Mouse (Mus musculus) ovary, postnatal 10 days (tissue): ENCODE measurements around the gene Mymx.
"Not testable (repeated sequence)": the region's sequence is repeated elsewhere in the genome, so short reads cannot be mapped to it uniquely, and the experiment has no call there.

Source experiments
- DNase-seq: peaks from one replicate; pipeline ENCODE4 v3.0.0; 2022; ENCODE audit warnings: low spot score

Mymx gene

DNA sequence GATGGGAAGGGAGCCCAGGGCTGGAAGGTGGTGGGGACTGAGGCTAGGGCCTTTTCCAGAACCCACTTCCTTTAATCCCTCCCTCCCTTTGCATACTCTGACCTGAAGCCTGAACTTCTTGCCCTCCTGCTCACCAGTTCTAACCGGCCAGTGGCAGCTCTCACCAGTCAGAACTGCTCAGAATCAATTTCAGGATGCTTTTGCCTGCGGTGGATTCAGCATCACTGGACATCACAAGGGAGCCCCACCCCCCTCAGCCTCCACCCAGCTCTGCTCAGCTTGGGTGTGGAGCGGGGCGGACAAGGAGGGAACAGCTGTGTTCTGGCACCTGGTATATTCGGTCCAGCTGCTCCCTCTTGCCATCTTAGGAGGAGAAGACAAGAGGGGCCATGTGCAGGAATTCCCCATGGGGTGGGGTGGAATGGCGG is at the start of gene Mymx:
Gene Mymx (minus strand): TSS at position 226 of the 428 bp plus-strand sequence.
- no peak for DNase-seq

DNA sequence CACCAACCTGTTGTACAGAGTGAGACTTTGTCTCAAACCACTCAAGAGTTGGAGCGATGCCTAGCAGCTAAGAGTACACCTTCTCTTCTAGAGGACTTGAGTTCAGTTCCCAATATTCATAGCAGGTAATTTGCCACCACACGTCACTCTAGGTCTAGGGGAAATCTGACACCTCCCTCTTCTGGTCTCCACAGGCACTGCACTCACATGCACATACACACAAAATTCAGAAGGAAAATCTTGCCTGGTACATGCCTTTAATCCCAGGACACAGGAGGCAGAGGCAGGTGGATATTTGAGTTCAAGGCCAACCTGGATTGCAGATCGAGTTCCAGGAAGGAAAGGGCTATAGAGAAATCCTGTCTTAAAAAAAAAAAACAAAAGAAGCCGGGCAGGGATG is 42.3 kb upstream of the Mymx start:
- DNase-seq, result no peak

DNA sequence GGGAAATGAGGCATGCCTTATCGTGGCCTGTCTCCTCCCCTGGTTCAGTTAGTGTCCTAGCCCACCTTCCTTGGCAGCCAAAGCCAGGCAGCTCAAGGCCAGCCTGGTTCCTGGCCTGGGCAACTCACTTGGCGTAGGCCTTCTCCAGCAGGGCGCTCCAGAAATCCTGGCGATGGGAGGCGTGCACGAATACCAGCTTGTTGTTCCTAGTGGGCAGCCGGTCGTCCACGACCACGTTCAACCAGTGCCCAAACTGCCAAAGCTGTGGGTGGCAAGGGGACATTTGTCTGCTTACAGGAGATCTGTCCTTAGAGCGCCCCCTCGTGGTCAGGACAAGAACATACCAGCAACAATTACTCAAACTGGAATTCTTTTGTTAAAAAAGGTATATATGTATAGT is 40.8 kb upstream of the Mymx start:
- no peak for DNase-seq

DNA sequence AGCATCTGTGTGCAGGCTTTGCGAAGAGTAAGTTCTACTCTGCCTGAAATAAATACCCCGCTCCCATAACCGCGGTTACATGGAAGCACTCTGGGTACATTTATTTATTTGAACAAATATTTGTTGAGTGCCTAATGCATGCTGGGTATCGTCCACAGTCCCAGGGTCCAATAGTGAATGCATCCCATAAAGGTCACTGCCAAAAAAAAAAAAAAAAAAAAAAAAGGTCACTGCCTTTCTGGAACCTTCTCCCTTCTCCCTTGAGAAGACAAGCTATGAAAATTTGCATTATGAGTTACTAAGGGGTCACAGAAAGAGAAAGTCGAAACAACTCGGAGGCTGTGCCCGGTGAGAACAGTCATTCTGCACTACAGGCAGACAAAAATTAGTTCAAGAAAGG is 40.1 kb upstream of the Mymx start:
- no peak for DNase-seq

DNA sequence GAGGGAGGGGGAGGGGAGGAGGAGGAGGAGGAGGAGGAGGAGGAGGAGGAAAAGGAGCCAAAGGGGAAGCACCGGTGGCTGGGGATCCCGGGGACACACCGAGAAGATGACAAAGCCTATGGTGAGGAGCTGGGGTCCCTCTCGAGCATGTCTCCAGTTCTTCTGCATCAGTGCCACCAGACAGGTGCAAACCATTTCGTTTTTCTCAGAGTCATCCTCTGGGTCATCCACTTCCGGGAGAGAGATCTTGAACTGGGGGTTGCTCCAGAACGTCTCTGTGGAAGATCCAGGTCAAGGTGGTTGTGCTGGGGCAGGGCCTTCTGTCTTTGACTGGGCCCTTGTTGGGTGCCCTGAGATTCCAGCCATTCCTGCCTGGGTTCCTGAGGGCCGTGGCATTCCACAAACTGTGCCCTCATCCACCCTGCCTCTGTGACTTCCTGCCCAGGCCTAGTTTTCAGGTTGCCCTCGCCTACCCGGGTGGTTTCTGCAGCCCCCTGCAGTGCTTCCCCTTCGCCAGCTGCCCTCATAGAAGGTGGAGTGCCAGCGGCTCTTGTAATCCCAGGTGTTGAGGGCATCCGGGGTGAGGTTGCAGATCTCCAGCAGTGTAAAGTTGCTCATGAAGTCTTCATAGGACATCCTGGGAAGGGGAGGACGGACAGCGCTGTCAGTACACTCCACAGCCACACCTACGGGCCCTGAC is 36.8 kb upstream of the Mymx start:
- DNase-seq, result no peak

DNA sequence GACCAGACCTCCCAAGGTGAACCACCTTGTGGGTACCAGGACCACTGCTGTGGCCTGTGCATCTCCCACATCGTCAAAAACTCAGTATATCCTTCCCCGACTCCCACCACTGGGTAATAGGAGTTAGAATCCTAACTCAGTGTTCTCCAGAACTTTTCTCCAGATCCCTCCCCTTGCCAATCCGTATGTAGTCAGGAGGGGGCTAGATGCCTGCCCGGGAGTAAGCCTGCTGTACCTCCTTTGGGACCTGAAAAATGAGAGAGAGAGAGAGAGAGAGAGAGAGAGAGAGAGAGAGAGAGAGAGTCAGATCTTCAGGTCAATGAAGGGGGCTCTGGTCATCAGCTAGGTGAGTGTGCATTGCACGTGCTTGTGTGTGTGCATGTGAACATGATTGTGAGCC is 32.1 kb upstream of the Mymx start:
- no peak for DNase-seq

DNA sequence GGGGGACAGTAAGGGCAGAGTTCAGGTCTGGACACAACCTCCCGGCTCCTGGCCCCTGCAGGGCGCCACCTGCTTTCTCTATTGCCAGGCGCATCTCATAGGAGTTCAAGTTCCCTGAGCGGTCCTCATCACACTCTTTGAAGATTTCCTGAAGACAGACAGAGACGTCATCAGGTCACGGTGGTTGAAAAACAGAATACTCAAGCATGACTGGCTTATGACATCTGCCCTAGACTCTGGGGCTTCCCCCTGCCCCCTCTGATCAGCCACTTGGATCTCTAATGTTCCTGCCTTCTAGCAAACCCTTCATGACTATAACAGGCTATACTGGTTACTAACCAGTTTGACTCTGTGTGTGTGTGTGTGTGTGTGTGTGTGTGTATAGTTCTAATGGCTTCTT is 30.0 kb upstream of the Mymx start:
- DNase-seq, result no peak

DNA sequence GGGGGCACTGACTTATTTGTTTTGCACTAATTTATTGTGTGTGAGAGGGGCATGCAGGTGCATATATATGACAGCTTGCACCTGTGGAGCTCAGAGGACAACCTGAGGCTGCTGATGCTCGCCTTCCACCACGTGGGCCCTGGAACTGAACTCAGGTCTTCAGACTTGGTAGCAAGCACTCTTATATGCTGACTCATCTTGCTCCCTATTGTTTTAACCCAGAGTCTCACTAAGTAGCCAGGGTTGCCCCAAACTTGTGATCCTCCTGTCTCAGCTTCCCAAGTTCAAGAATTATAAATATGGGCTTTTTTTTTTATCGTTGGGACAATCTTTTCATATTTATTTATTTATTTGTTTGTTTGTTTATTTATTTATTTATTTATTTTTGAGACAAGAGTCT is 29.1 kb upstream of the Mymx start:
- DNase-seq, result no peak

DNA sequence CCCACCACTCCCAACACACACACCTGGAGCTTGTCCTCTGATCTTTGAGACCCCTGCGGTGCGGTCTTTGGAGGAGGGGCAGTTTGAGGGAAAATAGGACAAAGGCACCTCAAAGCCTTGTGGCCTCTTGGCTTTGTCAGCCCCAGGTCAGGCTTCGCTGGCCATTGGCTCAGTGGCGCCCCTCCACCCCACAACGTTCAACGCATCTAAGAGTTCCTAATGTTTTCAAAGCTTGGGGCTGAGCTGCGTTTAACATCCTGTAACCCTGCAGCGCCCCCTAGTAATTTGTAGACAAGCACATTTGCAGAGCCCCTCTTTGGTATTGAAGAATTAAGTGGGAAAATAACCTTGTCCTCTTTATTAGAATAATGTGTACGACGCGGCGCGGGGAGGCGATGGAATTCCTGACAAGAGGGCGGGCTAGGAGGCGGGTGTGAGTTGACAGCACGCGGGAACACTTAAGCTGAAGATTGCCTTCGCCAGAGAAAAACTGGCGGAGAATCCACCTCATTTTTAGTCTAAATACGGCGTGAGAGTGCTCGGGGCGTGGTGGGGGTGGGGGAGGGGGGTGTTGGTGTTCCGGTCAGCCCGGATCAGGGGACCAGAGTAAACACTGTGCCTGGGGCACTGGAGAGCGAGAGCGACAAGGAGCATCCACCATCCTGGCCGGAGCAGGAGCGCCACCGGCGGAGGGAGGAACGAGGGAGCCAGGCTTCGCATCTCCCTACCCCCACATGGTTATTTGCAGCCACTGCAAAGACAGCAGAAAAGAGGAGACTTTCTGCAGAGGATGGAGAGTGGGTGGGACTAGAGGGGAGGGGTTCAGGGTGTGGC is 28.2 kb upstream of the Mymx start:
- peak; percentile 29 for DNase-seq

DNA sequence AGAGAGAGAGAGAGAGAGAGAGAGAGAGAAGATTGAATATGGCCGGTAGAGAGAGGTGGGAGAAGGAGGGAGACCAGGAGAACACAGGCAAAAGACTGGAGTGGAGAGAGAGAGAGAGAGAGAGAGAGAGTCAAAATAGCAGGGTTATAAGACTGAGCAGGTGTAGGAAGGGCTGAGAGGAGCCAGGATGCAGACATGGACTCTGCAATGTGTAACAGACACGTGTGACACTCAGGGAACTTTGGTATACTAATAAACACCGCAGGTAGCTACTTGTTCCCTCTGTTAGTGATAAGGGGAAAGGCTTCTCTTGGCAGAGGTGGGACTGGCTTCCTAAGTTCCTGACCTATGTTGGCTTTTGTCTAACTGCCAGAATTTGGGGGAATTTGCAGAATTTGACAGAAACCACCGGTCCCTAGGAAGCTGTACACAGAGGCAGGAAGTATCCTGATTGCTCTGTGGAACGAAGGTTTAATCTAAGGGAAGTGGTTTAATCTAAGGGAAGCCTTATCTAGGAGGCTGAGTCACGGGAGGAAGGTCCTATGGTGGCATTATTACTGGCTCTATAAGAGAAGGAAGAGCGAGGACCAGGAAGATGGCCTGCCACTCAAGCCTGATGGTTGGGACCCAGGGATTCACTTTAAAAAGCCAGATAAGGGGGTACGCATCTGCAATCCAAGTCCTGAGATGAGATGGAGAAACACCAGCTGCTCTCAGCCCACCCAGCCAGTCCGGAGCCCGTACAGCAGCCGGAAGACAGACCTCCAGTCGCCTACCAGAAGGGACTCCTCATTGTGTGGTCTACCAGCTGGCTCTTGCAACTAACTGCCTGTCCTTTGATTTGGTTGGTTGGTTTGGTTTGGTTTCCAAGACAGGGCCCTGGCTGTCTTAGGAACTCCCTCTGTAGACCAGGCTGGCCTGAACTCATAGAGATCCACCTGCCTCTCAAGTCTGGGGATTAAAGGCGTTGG is 27.3 kb upstream of the Mymx start:
- DNase-seq, result no peak

DNA sequence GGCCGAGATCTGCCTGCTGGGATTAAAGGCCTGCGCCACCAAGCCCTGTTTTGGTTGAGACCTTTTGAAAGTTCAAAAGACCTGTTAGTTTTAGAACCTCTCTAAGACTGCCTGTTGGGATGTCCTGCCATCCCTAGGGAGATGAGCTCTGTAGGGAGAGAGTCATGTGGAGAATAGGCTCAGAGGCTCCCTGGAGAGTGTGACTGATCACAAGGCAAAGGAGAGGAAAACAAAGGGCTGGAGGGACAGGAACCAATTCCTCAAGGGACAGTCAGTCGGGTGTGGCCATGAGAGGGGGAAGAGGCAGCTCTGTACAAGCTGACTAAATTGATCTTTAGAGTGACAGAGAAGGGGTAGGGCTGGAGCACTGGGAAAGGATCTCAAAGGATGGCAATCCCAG is 26.3 kb upstream of the Mymx start:
- no peak for DNase-seq

DNA sequence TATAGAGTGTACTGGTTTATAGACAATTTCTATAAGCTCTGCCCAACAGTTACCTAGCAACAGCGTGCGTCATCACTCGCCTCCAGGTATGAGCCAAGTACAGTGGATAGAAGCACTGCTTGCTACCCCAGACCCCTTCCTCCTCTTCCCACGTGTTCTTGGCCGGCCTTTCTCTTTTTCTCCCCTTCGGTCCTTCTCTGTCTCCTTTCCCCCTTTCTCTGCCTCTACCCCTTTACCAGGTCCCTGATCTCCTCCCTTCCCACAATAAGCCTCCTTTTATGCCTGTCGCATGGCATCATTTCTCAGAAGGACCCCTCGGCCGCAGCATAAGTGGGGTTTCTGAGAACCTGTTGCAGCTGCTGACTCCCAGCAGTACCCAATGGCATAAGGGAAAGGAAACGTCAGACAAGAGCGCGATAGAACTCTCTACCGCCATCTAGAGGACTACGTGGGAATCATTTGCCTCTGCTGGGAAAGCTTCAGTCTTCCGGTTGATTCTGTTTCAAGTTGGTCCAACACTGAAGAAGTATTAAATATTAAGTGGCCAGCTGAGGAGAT is 24.8 kb upstream of the Mymx start:
- no peak for DNase-seq

DNA sequence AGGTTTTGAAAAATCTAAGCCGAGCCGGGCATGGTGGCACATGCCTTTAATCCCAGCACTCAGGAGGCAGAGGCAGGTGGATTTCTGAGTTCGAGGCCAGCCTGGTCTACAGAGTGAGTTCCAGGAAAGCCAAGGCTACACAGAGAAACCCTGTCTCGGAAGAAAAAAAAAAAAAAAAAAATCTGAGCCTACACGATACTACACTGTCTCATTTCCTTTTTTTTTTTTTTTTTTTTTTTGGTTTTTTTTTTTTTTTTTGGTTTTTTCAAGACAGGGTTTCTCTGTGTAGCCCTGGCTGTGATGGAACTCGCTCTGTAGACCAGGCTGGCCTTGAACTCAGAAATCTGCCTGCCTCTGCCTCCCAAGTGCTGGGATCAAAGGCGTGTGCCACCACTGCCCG is 21.5 kb upstream of the Mymx start:
- not testable (repeated sequence) for DNase-seq

DNA sequence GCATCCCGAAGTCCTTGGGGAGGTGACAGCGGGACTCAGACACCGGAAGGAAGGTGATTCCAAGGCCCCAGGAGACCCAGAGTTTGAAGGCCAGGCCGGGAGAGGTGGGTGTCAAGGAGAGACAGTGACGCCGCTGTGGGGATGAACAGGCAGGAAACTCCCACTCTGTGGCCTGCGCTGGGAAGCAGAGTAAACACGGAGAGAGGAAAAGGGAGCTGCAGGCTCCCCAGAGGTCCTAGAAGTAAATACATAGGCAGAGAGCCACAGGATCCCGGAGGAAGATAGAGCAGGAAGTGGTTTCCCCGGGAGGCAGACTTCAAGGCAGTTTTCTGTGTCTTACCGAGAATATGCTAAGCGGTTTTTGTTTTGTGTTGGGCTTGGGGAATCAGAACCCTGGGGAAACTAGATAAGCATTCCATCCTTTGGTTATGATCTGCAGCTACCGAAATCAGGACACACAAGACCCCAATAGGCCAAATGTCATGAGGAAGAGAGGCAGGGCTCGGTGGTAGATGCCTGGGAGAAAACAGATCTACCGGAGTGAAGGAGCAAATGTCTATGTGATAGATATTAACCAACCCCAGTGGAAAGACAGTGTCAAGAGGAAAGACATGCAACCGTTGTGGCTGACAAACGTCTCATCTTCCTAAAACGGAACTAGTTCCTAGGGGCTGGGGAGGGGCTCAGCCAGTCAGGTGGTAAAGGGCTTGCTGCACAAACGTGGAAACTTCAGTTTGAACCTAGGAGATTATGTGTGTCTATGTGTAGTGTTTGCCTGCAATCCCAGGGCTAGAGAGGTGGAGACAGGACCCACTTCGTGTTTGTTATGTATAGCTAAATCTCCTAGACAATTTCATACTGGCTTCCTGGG is 17.7 kb upstream of the Mymx start:
- no peak for DNase-seq

DNA sequence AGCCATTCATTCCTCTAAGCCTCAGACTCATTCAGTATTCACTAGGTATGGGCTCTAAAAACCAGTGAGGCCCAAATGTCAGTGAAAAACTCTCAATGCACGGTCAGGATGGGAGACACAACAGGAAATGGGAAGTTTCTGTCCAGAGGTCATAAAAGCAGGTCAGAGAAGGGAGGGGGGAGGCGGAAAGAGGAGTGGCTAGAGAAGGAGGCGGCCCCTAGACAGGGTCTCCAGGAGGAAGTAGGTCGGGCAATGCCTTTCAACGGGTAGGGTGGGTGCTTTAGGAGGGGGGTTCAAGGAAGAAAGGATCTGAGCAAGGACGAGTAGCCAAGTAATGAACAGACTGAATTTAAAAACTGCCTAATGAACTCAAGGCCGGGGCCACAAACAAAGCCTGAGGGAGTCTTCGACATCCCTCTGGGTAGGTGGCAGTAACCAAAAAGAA is 17.1 kb upstream of the Mymx start:
- DNase-seq, result no peak

DNA sequence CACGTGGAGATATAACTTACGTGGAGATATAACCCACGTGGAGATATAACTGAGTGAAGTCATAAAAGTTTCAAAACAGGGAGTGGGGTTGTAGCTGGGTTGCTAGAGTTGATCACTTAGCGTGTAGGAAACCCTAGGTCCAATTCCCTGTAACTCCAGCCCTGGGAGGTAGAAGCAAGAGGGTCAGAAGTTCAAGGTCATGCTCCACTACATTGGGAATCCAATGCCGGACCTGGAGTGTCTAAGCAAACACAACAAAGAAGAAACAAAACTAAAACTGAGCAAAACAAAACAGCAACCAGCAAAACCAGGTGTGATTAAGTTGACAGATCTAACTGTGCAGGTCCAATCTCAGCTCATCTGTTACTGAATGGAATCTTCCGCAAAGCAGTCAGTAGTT is 15.8 kb upstream of the Mymx start:
- no peak for DNase-seq

DNA sequence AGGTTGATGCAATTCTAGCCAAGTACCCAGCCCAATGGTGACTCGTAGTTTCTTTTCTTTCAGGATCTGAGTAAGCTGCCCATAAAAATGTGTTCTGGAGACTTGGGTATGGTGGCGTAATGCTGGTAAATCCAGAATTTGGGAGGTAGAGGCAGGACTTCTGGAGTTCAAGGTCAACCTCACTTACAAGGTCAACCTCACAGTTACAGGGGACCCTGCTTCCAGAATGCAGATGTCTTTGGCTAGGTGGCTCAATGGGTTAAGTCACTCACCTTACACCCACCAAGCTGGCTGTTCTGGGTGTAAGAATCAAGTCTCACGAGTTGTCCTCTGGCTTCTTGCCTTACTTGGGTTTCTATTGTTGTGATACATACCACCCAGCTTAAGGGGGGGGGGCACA is 14.8 kb upstream of the Mymx start:
- DNase-seq, result no peak

DNA sequence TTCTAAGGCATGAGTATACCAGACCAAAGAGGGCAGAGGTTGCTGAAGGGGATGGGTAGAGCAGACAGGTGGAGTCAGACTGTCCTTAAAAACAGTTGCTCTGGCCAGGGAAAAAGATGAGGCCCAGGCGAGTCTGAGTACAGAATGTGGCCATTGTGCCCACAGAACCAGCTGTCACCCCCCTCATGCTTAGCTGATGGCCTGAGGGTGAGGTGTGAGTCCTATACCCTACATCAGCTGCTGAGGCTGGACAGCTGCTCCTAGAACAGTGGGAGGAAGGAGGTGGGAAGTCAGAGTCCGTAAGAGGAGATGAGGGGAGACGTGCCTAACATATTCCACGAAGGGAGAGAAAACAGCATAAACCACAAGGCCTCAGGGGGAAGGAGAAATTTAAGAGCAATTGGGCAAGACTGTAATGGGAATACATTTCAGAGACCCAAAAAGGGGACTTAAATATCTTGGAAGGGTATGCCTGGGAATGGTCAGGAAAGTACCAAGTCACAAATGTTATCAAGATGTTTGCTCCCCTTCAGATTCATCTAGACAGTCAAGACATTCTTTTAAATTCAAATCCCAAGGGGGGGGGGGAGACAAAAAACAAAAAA is 14.2 kb upstream of the Mymx start:
- DNase-seq, result no peak

DNA sequence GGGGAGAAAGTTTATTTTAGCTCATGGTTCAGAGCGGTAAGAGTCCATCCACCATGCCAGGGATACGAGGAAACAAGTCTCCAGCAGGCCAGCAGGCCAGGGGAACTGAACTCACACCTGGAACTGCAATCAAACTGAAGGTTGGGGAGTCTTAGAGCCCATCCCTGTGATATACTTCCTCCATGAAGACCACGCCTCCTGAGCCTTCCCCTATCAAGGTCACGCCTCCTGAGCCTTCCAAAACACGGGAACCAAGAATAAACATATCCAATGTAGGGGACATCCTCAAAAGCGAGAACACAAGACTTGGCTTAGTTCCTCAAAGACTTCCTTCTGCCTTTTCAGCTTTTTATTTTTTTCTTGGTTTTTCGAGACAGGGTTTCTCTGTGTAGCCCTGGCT is 11.0 kb upstream of the Mymx start:
- no peak for DNase-seq

DNA sequence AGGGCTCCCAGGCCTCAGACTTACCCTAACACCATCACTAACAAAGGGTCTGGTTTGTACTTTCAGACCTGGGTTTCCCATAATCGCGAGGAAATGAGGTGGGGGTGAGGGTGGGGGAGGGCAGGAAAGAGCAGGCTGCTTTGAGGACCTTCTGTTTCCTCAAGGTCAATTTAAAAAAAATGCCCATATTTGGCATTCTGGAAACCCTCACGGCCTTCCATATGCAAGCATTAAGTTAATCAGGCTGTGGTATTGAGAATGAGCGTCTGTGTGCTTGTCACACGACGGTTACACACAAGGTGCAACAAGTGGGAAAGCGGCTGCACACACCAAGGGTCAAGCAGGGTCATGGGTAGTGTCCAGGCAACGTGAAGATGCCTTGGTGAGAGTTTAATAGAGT is 10.1 kb upstream of the Mymx start:
- no peak for DNase-seq
